Mouse (Mus musculus) olfactory bulb, adult 2 months (tissue): Measurements from ENCODE around the gene Olfr1012.

Experiments used
- CTCF ChIP-seq: fragments of 200-500 bp; IDR thresholded peaks from 2 replicates; pipeline ENCODE4 v1.5.1; 2012; ENCODE audit warnings: low read depth, mild to moderate bottlenecking, low read length, moderate library complexity; ENCODE audit not compliant: insufficient read depth
- POLR2A ChIP-seq: fragments of 200-500 bp; IDR thresholded peaks from 2 replicates; pipeline ENCODE4 v1.6.1; 2012; ENCODE audit warnings: mild to moderate bottlenecking, low read depth, low read length, moderate library complexity; ENCODE audit not compliant: insufficient read depth

DNA sequence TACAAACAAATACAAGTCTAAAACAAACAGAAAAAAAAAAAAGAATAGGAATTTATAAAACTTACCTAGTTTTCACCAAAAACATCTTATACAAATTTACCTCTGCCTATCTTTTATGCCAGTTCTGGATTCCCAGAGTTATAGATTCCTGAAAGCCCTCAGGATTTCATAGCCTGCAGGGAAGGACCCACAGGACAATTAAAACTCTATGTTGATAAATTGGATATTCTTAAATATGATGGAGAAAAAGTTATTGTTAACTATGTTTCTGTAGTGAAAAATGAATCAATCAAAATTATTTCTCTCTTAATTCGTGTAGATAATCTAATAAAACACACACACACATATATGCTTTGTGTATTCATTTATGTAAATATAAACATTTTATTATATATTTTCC, at the start of gene Olfr1012:
- TF ChIP-seq POLR2A (no peak), CTCF (no peak)
